Mouse (Mus musculus): Measurements from ENCODE around the gene Neurl2.
A peak's percentile ranks its signal among the peaks of the same experiment; 100 is the strongest.
"Not testable (repeated sequence)": the region's sequence is repeated elsewhere in the genome, so short reads cannot be mapped to it uniquely, and the experiment has no call there.

Neurl2 gene

DNA sequence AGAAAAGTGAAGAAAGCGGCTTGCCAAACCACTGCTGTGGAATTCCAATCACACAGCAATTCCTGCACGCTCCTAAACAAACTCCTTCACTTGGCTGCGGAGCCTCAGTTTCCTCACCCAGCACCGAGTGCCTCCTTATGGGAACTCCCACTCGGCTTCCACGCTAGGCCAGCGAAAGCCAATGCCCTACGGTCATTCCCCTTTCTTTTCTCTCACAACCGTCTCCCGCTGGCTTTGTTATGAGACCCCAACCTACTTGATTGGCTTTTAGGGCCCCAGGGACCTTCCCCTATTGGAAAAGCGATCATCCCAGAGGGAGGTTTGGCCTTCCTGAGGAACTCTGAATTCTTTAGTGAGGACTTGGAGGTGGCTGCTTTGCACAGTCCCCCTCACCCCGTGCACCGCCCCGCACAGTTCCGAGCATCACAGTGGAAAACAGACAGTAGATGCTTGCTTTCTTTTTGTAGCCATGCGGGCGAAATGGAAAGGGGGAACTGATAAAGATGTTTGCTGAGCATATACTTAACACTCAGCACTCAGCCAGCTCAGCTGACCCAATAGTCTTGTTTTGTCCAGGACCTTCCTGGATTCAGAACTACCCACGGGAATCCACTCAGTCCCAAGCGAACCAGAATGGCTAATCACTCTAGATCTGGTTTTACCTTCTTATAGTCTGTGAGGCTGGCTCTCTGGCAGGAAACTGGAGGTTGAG, 24.7 kb upstream of the Neurl2 start:
- no peak for DNase-seq (ENCODE audit: low read depth, low spot score)

DNA sequence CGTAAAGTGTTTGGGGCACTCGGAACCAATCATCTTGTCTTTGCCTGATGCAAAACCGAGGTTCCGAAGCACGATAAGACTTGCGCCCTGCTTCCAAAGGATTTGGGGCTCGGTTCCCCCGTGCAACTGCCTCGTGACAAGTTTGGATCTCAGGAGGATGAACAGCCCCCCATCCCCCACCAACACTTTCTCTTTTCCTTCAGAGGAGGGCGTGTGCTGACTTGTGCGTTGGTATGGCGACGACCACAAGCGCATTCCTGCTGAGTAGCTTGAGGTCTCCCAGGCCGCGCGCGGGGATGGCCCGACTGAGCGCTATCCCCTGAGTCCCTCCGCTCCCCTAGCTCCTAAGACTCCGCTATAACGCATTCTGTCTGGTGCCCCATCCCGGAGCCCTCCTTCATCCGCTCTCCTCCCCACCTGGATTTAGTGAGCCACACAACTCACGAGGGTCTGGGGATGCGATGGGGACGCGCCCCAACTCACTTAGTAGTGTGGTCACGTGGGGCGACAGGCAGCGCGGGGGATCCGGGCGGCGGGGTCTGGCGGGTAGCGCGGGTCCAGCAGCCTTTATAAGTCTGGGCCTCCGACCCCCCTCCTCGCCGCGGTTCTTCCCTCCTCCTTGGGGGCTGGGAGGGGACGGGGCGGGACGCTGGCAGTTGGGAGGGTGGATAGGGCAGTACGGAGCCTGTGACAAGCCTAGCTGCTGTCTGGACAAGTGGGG, 24.0 kb upstream of the Neurl2 start, which contains the start of gene Pltp:
Pltp (minus strand) TSS at position 611 of the 721 bp plus-strand sequence.
- DNase-seq (ENCODE audit: low read depth, low spot score): no peak

DNA sequence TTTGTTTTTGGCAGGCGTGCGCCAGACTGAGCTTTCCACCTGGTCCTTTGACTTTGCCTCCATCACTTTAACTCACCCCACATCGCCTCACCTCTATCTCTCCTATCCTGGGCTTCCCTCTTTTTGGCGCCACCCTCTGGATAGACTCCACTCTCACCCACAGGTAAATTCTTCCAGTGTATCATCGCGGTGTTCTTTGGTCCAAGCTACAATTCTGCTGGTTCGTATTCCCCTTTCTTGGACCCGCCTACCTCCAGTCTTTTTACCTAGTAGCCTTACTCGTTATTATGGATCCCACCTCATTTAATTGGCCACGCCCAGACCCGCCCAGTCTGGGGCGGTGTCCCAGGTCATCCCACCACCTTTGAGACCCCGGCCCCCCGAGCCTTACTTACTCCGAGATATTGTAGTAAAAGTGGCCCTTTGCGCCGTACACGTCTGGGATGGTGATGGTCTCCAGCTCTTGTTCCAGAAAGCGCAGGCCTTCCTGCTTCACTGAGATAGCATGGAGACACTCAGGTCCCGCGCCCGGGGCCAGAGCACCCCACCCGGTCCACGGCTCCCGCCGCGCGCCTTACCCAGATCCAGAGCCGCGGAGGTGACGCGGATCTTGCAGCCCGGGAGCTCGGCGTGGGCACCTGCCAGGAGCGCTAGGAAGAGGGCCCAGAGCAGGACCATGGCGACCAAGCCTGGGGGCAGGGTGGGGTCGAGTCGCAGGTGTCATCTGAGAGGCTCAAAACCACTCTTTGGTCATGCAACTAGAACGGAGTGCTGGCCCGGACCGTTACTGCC, 23.2 kb upstream of the Neurl2 start:
- no peak for DNase-seq (ENCODE audit: low read depth, low spot score)

DNA sequence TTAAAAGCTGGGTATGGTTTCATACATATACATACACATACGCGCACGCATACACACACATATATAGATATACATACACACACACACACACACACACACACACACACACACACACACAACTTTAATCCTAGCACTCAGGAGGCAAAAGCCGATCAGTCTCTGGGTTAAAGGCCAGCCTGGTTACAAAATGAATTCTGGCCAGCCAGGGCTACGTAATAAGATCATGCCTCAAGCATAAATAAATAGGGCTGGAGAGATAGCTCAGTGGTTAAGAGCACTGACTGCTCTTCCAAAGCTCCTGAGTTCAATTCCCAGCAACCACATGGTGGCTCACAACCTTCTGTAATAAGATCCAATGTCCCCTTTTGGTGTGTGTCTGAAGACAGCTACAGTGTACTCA, 22.3 kb upstream of the Neurl2 start:
- DNase-seq (ENCODE audit: low read depth, low spot score): not testable (repeated sequence)

DNA sequence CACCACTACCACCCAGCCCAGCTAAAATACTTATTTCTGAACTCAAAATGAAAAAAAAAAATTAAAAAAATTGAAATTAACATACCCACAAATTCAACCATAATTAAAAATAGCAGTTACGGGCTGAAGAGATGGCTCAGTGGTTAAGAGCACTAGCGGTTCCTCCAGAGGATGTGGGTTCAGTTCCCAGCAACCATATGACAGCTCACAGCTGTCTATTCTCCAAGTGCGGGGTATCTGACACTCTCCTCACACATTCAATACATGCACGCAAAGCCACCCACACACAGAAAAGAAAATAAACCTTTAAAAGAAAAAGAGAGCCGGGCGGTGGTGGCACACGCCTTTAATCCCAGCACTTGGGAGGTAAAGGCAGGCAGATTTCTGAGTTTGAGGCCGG, 16.8 kb upstream of the Neurl2 start:
- no peak for DNase-seq (ENCODE audit: low read depth, low spot score)

DNA sequence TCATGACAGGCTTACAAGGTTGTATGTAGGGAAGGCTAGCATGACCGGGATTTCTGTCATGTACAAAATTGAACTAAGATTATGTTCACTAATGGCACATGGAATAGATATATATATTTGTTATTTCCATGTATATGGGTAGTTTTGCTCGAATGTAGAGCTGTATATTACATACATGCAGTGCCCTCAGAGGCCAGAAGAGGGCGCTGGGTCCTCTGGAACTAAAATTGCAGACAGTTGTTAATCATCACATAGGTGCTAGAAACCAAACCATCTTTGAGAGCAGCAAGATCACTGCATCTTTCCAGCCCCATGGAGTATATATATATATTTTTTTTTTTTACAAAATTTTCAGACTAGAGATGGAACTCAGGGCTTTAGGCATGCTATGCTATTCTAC, 12.5 kb upstream of the Neurl2 start:
- DNase-seq (ENCODE audit: low read depth, low spot score): no peak

DNA sequence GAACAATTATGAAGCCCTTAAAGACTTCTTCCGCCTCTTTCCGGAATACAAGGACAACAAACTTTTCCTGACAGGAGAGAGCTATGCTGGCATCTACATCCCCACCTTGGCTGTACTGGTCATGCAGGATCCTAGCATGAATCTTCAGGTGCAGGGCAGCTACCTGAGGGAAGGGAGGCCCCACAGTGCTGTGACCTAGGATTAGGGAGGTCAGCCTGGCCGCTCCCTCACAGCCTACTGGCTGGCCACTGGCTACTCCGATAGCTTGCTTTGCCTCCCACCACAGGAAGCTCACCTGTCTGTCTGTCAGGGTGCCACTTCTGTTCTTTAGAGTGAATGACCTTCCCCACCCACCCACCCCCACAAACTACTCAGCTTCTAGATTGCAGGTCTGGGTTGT, 1.9 kb upstream of the Neurl2 start:
- DNase-seq (ENCODE audit: low read depth, low spot score): no peak

DNA sequence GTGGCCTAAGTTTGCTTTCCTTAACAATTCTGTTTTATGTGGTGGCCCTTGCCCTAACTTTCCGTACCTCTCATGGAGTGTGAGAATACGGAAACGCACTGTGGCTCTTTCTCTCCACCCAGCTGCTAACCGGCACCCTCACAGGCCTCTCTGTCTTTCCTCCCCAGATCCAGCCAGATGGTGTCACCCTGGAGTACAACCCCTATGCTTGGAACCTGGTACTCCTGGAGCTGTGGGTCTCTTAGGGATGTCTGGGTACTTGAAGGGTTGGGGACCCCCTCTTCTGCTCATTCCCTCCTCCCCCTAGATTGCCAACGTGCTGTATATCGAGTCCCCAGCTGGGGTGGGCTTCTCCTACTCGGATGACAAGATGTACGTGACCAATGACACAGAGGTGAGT, 1.3 kb upstream of the Neurl2 start:
- DNase-seq (ENCODE audit: low read depth, low spot score): no peak

DNA sequence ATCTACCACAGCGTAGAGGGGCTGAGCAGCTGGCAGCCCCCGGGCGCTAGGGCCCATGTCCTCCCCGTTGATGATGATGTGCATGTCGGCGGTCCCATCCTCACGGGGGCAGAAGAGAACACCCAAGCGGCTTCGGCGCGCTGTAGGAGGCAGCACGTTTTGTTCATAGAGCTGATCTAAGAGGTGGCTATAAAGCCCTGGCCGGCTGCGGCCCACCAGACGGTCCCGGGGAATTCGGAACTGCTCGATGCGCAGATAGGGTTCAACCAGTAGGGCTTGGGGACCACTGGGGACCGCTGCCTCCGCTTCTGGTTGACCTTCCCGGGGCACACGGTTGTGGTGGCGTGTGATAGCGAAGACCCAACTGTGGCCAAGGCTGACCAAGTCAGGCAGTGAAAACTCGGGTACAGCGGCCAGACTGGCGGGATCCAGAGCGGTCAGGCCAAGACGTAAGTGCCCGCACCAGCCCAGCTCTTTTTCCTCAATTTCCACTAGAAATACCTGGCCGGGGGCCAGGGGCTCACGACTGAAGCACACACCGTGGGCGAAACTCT, 431 bp downstream of the Neurl2 start, which contains the start of gene Ctsa:
Ctsa (plus strand) TSS at position 126 of the 554 bp plus-strand sequence.
- DNase-seq (ENCODE audit: low read depth, low spot score): peak; percentile 43

DNA sequence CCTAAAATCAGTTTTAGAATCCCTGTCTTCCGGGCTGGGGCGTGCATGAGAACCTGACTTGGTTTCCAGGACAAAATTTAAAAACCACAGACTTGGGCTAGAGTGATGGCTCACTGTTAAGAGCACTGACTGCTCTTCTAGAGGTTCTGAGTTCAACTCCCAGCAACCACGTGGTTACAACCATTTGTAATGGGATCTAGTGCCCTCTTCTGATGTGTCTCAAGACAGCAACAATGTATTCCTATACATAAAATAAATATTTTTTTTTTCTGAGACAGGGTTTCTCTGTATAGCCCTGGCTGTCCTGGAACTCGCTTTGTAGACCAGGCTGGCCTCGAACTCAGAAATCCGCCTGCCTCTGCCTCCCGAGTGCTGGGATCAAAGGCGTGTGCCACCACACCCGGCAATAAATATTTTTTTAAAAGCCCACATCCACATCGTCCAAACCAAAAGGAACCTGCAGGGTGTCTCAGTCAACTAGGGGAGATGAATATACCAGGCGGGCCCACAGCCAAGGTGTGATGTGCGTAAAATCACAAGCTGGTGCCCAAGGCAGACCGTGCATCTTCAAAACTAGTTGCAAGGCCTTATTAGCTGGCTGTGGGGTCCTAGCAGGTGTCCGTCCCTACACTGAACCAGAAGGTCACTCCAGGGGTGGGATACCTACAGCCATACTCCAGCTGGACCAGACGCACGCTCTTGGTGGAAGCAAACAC, 1.1 kb downstream of the Neurl2 start:
- DNase-seq (ENCODE audit: low read depth, low spot score): no peak

DNA sequence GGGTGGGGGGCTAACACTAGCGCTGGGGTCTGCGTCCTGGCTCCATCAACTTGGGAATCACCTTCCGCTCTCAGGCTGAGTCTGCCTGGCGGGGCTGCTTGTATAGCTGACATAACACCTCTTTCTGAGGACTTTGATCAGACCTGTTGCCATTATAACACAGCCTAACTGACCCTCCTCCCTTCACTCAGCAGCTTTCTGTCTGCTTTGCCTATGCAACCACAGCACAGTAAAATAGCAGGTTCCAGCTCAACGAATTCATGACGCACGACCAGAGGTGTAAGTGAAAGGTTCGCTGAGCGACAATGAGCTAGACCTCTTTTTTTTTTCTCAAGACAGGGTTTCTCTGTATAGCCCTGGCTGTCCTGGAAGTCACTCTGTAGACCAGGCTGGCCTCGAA, 2.2 kb downstream of the Neurl2 start:
- no peak for DNase-seq (ENCODE audit: low read depth, low spot score)

DNA sequence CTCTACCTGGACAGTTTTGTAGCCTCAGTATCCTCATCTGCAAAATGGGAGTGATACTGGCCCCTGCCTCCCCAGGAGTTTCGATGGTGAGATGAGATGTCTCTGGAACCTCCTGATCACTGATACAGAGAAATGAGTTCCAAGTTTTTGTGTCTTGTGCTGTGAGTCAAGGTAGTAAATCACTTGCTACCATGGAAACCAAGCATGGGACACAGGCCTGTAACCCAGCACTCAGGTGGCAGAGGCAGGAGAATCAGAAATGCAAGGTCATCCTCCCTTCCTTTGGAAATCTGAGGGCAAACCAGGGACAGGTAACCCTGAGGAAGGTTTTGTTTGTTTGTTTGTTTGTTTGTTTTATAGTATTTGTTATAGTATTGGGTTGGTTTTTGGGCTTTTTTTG, 4.2 kb downstream of the Neurl2 start:
- no peak for DNase-seq (ENCODE audit: low read depth, low spot score)

DNA sequence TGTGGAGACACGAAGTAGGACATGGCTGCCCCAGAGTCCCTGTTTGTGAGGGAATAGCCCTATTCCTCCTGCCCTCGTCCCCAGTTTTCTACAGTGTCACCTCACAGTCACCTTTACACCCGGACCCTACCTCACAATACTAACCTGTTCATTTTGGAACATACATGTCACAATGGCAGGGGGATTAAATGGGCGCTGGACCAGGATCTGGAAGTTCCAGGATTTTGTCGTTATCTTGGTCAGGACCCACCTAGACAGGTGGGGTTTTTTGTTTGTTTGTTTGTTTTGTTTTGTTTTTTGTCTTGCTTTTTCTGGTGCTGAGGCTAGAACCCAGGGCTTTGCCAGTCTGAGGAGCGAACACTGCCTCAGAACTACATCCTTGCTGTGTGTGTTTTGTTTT, 4.8 kb downstream of the Neurl2 start, which contains the start of gene Spata25:
Spata25 (minus strand) TSS at position 101 of the 400 bp plus-strand sequence.
- DNase-seq (ENCODE audit: low read depth, low spot score): no peak

DNA sequence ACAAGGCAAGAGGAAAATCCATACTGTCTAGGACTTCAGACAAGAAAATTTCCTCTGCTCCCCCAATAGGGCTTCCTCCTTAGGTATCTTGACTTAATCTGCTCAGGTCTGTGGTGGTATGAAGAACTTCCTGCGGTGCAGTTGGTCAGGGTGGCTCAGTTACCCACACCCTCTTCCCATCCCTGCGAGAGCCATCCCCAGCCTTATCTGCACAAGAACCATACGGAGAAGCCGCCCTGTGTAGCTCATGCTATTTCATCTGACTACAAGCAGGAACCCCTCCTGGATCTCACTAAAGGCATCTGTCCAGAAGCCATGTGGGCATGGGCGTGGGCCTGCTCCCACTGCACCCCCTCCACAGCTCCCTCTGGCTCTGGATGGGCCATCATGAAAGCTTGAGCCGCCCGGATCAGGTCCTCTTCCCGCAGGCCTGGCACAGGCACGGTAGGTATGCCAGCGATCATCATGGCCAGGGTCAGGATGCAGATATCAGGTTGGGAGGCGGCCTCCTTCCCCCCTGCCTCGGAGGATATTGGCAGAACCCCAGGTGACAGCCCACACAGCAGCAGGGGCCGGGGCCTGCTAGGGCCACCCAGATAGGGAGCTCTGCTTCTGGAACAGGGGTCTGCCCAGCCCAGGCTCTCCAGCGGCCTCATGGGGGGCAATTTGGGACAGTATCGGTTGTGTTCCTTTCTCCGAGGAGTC, 6.0 kb downstream of the Neurl2 start:
- DNase-seq (ENCODE audit: low read depth, low spot score): no peak

DNA sequence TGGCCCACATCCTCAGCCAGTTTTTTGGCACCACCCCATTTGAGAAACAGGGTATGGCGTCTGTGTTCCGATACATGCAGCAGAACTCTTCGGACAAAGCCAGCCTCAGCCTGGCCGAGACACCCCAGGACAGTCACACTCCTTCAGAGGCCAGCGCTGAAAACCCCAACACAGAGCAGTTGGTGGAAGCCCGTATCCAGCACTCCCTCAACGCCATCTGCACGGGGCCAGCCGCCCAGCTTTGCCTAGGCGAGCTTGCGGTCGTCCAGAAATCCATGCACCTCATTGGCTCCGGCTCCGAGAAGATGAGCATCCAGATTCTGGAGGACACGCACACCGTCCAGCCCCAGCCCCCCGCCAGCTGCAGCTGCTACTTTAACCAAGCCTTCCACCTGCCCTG, 7.7 kb downstream of the Neurl2 start:
- DNase-seq (ENCODE audit: low read depth, low spot score): no peak

DNA sequence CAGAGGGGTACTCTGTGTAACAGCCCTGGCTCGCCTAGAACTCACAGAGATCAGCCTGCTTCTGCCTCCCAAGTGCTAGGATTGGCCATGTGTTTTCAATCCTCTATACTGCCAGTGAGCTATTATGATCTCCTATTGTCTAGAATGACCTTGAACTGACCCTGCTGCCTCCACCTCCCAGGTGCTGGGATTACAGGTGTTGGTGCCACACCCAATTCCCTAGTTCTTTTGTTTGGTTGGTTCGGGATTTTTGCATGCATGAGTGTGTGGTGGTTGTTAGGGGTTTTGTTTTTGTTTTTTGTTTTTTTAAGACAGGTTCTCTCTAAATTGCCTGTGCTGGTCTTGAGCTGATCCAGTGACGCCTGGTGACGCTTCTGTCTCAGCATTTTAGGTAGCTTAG, 9.3 kb downstream of the Neurl2 start:
- DNase-seq (ENCODE audit: low read depth, low spot score): no peak

DNA sequence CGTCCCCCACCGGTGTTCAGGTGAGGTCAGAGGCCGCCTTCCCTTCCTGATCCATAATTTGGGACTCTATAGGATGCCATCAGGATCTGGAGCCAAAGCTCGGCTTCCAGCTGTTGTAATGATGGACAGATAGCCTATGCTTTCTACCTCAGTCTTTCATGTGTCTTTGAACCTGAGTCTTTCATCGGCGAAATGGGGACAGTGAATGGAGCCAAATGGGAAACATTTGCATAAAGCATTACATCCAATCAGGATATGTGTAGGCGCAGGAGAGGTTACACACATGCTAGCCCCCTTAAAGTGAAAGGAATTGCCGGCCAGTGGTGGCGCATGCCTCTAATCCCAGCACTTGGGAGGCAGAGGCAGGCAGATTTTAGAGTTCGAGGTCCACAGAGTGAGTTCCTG, 10.1 kb downstream of the Neurl2 start:
- DNase-seq (ENCODE audit: low read depth, low spot score): no peak

DNA sequence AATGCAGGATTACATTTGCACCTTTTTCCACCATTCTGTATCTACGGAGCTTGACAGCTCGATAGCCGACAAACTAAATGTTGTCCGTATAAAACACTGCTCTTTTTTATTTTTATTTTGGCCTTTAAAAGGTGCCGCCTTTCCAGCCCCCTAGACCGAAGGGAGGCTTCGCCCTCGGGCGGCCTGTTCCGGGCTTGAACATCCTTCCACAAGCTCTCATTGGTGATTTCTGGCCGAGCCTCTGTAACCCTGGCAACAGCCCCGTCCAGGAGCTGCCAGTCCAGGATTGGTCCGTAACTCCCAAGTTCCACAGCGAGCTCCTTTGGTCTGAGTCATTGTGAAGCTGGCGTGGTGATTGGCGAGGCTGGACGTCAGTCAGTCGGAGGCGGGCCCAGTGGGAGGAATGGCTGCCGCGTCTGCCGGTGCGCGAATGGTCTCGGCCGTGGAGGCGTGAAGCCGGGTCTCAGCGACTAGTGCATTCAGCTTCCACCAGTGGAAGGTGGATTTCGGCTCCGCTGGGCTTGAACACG, 10.6 kb downstream of the Neurl2 start, which contains the start of gene Zswim1:
Zswim1 (plus strand) TSS at position 51 of the 530 bp plus-strand sequence.
- peak; percentile 94 for DNase-seq (ENCODE audit: low read depth, low spot score)

DNA sequence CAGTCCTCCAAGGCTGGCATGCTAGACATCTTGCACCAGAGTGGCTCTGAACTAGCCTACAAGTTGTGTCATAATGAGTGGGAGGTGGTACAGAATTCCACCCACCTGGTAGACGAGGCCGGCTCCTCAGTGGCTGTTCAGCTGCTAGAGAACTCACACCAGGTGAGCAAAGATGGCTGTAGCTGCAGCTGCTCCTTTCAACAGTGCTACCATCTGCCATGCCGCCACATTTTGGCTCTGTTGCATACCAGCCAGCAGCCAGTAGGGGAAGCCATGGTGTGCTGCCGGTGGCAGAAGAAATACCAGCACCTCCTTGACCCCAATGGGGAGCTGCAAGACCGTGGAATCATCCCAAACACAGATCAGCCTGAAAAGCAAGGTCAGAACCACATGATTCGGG, 12.2 kb downstream of the Neurl2 start:
- no peak for DNase-seq (ENCODE audit: low read depth, low spot score)

DNA sequence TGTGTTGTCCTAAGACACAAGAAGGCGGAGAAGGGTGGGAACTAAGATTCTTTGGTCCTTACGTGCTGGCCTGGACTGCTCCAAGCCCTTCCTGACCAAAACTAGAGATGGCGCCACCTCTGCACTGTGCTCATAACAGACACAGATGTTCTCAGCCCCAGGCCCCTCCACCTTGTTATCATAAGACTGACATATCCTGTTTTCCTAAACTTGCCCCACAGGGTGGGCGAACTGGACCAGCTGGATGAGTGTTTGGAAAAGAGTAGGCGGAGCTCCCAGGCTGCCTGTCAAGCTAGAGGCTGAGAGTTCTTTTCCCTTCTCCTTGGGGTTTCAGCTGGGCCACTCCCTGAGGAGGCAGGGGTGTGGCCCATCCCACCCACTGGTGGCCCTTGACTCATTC, 15.6 kb downstream of the Neurl2 start:
- no peak for DNase-seq (ENCODE audit: low read depth, low spot score)
